Mouse (Mus musculus) neural tube, embryonic 14.5 days (tissue): ENCODE measurements around the gene Dnal1. TPM values are rescaled to one million over a fixed set of nuclear protein-coding genes. Genes with fewer than 3 reads are reported as not detected.
A peak's percentile ranks its signal among the peaks of the same experiment; 100 is the strongest.

ENCODE experiments used
- ATAC-seq: fragments of 200-750 bp; cut with Nextera tagmentation; 2 replicates; pipeline ENCODE4 v1.8.0; 2017; ENCODE audit warnings: low read depth, mild to moderate bottlenecking, moderate TSS enrichment, moderate library complexity
- H3K27ac ChIP-seq: fragments of 300-500 bp; sonication (generic); 2 replicates; pipeline ENCODE4 v1.5.1; 2014; ENCODE audit warnings: low read depth, mild to moderate bottlenecking, control low read depth, low read length, moderate library complexity, mixed read lengths
- H3K27me3 ChIP-seq: fragments of 300-500 bp; sonication (generic); 2 replicates; pipeline ENCODE4 v1.6.1; 2014; ENCODE audit warnings: low read length; ENCODE audit not compliant: control insufficient read depth, insufficient read depth
- H3K36me3 ChIP-seq: fragments of 300-500 bp; sonication (generic); 2 replicates; pipeline ENCODE4 v1.6.1; 2014; ENCODE audit warnings: low read length, mixed read lengths; ENCODE audit not compliant: control insufficient read depth, insufficient read depth
- H3K4me1 ChIP-seq: fragments of 300-500 bp; sonication (generic); 2 replicates; pipeline ENCODE4 v1.6.1; 2014; ENCODE audit warnings: low read length; ENCODE audit not compliant: control insufficient read depth, insufficient read depth
- H3K4me2 ChIP-seq: fragments of 300-500 bp; sonication (generic); 2 replicates; pipeline ENCODE4 v1.6.1; 2014; ENCODE audit warnings: mild to moderate bottlenecking, low read depth, low read length, control low read depth
- H3K4me3 ChIP-seq: fragments of 300-500 bp; sonication (generic); 2 replicates; pipeline ENCODE4 v1.5.1; 2014; ENCODE audit warnings: low read depth, low read length, control low read depth, mixed read lengths
- H3K9ac ChIP-seq: fragments of 300-500 bp; sonication (generic); replicated peaks from 2 replicates; pipeline ENCODE4 v1.6.1; 2014; ENCODE audit warnings: low read depth, mild to moderate bottlenecking, control low read depth, low read length, mixed read lengths
- H3K9me3 ChIP-seq: fragments of 300-500 bp; sonication (generic); 2 replicates; pipeline ENCODE4 v1.6.1; 2016; ENCODE audit warnings: low read length; ENCODE audit not compliant: control insufficient read depth
- WGBS: fragments of 180-500 bp; shearing (Covaris S2); extraction: QIAGEN DNeasy Blood & Tissue Kit; methylation state at CpG from one replicate; pipeline ENCODE4 v1.1.7; 2014; 5-methylcytosine and 5-hydroxymethylcytosine counted together
- polyA plus RNA-seq: library from polyadenylated mRNA; unstranded; fragments of >200 nt; fragmentation: Nextera tagmentation; extraction: Ambion mirVana; gene quantifications from 2 replicates; pipeline ENCODE4 v1.2.1, GENCODE M21; 2014

Gene Dnal1
- polyA plus RNA-seq, 1 experiment from 2014 or later, result 6.9 TPM

DNA sequence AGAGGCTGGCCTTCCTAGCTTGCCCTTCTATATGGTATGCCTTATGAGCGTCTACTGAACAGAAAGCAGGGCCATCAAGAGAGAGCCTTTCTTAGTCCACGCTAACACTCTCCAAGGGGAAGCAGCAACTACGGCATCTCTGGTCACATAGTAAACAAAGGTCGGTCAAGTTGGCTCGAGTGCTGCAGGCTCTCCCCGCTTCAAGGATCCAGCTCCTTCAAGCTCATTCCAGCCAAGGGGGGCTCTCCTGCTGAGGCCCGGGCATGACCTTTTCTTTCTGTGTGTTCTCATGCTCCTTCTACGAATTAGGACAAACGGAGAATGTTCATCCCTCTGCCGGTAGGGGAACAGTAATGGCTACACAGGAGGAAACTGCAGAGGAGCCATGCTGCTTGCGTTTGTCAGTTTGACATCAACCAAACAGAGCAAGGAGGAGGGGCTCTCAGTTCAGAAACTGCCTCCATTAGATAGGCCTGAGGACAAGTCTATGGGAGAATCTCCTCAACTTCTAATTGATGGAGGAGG is 49.5 kb downstream of the Dnal1 start:
- H3K4me1 ChIP-seq, result no peaks in the 10 kb centered on the region
- no peak for ATAC-seq
- no peak overlapping the region for H3K27ac ChIP-seq
- no peak overlapping the region for H3K4me2 ChIP-seq
- no peaks in the 10 kb centered on the region for H3K27me3 ChIP-seq
- H3K4me3 ChIP-seq, result no peak overlapping the region
- no peak overlapping the region for H3K9ac ChIP-seq
- no peaks in the 10 kb centered on the region for H3K9me3 ChIP-seq
- H3K36me3 ChIP-seq, result 0 out of 2 replicates have a peak, but pooled peaks cover 4% of the 10 kb centered on the region
- 79% methylated on average over 11 of the region's 11 CpGs for WGBS

DNA sequence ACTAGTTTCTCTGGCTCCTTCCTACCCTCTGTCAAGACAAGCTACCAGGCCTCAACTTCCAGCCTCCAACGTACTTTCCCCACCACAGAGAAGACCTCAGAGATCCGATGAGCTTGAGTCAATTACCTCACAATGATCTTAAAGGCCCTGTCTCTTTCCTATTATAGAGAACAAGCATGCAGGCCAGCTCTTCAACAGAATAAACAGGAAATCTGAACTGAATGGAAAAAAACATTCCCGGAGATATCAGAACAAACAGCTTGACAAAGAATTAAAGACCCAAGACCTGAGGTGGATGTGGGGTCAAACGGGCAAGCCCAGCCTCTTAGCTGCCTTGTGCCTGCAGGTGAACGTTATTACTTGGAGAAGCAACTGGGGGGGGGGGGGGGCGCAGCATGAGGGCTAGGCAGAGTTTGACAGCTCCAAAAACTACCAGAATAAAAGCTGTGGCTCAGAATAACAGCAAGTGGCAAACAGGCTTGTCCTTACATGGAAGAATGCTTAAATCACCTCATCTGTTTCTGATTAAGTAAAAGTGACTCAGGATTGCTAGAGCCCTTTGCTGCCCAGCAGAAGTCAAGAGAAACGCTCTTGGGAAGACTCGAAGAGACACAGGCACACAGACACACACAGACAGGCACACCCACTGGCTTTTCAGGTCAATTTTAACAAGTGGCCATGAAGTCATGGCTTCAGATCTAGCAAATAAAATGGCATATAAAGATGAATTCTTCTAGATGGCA is 51.6 kb downstream of the Dnal1 start:
- Histone ChIP-seq H3K9ac (no peak overlapping the region), H3K4me1 (no peaks in the 10 kb centered on the region), H3K9me3 (no peaks in the 10 kb centered on the region), H3K36me3 (no peaks in the 10 kb centered on the region), H3K4me3 (no peak overlapping the region), H3K4me2 (no peak overlapping the region), H3K27ac (no peak overlapping the region), H3K27me3 (no peaks in the 10 kb centered on the region)
- no peak for ATAC-seq
- WGBS, result 70% methylated on average over 8 of the region's 8 CpGs

DNA sequence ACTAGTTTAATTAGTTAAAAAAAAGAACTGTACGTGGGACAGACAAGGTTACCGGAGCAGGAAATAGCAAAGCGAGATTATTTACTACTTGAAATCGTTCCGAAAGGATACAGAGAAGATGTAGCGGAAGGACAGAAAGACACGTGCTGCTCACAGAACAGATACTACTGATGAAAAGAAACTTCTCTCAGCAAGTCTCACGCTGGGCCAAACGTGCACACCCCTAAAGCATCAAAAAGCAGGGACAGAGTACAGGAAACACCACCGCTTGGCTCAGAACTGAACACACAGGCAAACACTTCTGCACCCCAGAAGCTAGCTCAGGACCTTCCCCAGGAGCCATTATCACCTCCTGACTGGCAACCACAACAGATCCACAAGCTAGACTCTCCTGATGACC is 56.4 kb downstream of the Dnal1 start:
- H3K4me1 ChIP-seq, result no peaks in the 10 kb centered on the region; the same call in 1 of the 2 replicates
- H3K9ac ChIP-seq, result no peak overlapping the region
- no peak overlapping the region for H3K4me2 ChIP-seq
- no peak overlapping the region for H3K4me3 ChIP-seq
- no peaks in the 10 kb centered on the region for H3K9me3 ChIP-seq
- H3K27ac ChIP-seq, result no peak overlapping the region
- no peaks in the 10 kb centered on the region for H3K27me3 ChIP-seq
- WGBS, result 91% methylated on average over 10 of the region's 10 CpGs
- ATAC-seq, result no peak
- peaks cover 8% of the 10 kb centered on the region; the same call in 1 of the 2 replicates for H3K36me3 ChIP-seq

DNA sequence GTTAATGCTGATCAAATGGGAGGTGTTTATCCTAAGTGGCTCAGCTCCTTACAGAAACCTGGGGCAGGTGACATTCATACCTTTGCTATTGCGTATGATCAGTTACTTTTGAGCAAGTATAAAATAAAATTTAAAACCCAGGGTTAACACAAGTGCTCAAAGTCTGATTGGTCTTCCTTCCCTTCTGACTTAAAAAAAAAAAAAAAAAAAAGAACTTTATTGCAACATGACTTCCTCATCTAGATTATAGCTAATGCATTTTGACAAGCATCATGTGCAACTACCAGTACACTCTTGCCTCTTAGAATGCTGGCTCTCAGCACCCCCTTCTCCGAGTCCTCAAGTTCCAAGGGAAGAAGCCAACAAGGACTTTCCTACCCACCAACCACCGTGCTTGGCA is 58.0 kb downstream of the Dnal1 start:
- no peak overlapping the region for H3K9ac ChIP-seq
- no peak overlapping the region for H3K4me3 ChIP-seq
- peaks cover 8% of the 10 kb centered on the region; the same call in 1 of the 2 replicates for H3K36me3 ChIP-seq
- WGBS, result 97% methylated on average over 3 of the region's 3 CpGs
- no peak overlapping the region for H3K27ac ChIP-seq
- no peaks in the 10 kb centered on the region for H3K27me3 ChIP-seq
- peaks cover 15% of the 10 kb centered on the region for H3K4me1 ChIP-seq
- ATAC-seq, result no peak
- H3K4me2 ChIP-seq, result no peak overlapping the region
- H3K9me3 ChIP-seq, result no peaks in the 10 kb centered on the region

DNA sequence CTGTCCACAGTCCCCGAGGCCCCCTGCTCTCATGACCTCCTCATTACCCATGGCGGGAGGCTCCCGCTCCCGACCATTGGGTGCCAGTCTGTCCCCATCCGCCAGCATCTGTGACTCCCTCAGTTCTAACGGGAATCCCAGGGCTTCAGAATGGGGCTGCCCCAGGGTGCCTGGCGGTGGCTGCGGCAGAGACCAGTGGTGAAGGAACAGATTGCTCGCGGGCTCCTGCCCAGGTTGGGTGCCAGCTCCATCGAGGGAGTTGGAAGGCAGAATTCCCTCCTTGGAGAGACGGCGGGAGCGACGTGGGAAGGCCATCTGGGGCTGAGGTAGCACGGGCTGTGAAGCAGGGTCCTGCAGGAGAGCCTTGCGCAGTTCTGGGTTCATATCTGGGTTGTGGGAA is 58.7 kb downstream of the Dnal1 start:
- H3K36me3 ChIP-seq, result peaks cover 8% of the 10 kb centered on the region; the same call in 1 of the 2 replicates
- H3K27me3 ChIP-seq, result no peaks in the 10 kb centered on the region
- H3K9ac ChIP-seq, result no peak overlapping the region
- ATAC-seq, result no peak
- H3K4me1 ChIP-seq, result peaks cover 21% of the 10 kb centered on the region
- H3K4me2 ChIP-seq, result no peak overlapping the region
- no peak overlapping the region for H3K27ac ChIP-seq
- 91% methylated on average over 17 of the region's 17 CpGs for WGBS
- H3K9me3 ChIP-seq, result no peaks in the 10 kb centered on the region
- H3K4me3 ChIP-seq, result no peak overlapping the region

DNA sequence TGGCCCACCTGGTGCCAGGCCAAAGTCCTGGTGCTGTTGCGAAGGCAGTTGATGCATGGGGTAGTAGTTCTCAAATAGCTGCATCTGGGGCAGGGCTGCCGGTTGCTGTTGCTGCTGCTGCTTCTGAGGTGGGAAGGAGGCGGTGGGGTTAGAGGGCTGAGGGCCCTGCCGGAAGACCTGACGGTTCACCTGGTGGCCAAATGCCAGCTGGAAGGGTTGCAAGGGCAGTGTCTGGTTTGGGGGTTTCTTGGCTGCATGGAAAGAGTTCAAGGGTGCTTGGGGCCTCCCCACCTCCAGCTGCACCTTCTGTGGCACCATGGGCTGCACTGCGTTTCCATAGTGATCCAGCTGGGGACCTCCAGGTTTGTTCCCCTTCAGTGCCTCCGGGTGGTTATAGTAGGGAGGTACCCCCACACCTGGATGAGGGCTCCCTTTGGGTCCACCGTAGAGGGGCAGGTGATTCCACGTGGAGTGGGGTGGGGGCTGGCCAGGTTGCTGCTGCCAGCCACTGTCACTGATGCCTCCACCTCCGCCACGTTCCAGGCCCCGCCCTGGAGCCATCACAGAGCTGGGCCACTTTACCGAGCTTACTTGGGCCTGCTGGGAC is 59.2 kb downstream of the Dnal1 start:
- H3K27me3 ChIP-seq, result no peaks in the 10 kb centered on the region
- H3K27ac ChIP-seq, result no peak overlapping the region
- no peak for ATAC-seq
- no peak overlapping the region for H3K4me2 ChIP-seq
- peaks cover 25% of the 10 kb centered on the region for H3K4me1 ChIP-seq
- 92% methylated on average over 13 of the region's 13 CpGs for WGBS
- no peaks in the 10 kb centered on the region for H3K9me3 ChIP-seq
- no peak overlapping the region for H3K4me3 ChIP-seq
- peaks cover 8% of the 10 kb centered on the region; the same call in 1 of the 2 replicates for H3K36me3 ChIP-seq
- H3K9ac ChIP-seq, result no peak overlapping the region

DNA sequence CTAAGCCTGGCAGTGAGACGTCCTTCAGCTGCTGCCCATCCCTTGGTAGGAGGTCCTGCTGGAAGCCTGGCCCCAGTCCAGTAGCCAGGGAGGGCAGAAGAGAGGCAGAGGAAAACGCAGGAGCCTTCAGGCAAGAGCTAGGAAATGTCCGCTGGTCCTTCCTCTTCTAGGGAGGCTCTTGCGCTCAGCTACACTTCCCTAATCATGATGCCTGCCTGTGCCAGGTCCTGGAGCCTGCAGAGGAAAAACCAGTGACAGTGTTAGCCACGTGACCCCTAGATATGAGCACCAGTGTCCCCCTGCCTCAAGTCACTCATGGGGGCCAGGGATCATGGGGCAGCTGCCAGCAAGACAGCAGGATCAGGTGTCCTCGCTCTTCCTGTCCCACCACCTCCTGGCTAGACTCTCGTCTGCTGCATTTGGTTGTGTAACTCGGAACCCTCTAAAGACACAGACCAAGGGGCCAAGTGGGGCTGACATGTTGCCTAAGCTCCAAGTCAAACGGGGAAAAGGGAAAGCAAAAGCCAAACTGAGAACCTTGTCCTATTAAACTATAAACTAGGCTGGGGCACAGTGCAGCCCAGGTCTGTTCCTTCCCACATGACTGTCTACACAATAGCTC is 60.1 kb downstream of the Dnal1 start:
- H3K9ac ChIP-seq, result no peak overlapping the region
- WGBS, result 84% methylated on average over 9 of the region's 9 CpGs
- H3K9me3 ChIP-seq, result no peaks in the 10 kb centered on the region
- H3K27me3 ChIP-seq, result no peaks in the 10 kb centered on the region
- H3K27ac ChIP-seq, result no peak overlapping the region
- no peak overlapping the region for H3K4me2 ChIP-seq
- no peak for ATAC-seq
- H3K36me3 ChIP-seq, result peaks cover 8% of the 10 kb centered on the region; the same call in 1 of the 2 replicates
- peaks cover 25% of the 10 kb centered on the region for H3K4me1 ChIP-seq
- no peak overlapping the region for H3K4me3 ChIP-seq

DNA sequence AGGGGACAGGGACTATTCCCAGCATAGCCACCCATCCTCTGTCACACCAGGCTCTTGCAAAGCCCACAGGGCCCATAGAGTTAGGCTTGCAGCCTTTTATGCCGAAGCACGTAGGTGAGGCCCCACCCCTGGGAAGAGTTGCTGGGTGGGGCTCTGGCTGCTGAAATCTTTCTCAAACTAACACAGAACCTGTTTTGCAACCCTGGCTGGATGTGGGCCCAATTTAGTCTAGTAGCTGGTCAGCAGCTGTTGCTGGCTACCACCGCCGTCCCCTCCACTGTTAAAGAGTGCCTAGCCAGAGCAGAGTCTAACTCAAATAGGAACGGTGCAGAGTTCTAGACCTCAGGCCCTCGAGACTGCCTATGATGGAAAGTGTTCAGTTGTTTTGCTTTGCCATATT is 60.7 kb downstream of the Dnal1 start:
- H3K27me3 ChIP-seq, result no peaks in the 10 kb centered on the region
- H3K9me3 ChIP-seq, result no peaks in the 10 kb centered on the region
- no peak overlapping the region for H3K4me3 ChIP-seq
- no peak for ATAC-seq
- no peak overlapping the region for H3K9ac ChIP-seq
- H3K27ac ChIP-seq, result peak overlapping the region; percentile 93; the same call in 1 of the 2 replicates
- WGBS, result 89% methylated on average over 6 of the region's 6 CpGs
- H3K36me3 ChIP-seq, result peaks cover 8% of the 10 kb centered on the region; the same call in 1 of the 2 replicates
- peaks cover 26% of the 10 kb centered on the region for H3K4me1 ChIP-seq
- H3K4me2 ChIP-seq, result no peak overlapping the region

DNA sequence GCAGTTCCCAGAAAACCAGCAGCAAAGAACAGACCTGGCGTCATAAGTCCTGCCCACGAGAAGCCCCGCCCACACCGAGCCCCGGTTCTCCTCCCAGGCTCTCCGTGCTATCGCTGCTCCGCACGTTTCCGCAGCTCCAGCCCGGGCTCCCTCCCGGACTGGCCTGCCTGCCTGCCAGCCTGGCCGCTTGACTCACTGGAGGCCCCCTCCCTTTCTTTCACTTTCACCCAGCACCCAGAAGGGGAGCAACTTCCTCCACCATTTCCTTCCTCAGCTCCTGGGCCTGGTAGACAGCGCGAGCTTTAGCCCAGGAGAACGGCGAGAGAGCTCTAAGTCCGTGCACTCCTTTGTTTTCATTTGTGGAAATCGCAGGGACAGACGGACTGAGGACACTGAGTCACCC is 61.5 kb downstream of the Dnal1 start:
- Histone ChIP-seq H3K27ac (peak overlapping the region; percentile 93), H3K4me3 (peak overlapping the region; percentile 35), H3K4me1 (peaks cover 34% of the 10 kb centered on the region), H3K9me3 (no peaks in the 10 kb centered on the region), H3K27me3 (no peaks in the 10 kb centered on the region), H3K36me3 (peaks cover 8% of the 10 kb centered on the region; the same call in 1 of the 2 replicates), H3K9ac (peak overlapping the region; percentile 60), H3K4me2 (peak overlapping the region; percentile 67)
- ATAC-seq, result peak; percentile 81
- WGBS, result 3% methylated on average over 20 of the region's 20 CpGs
